Mouse (Mus musculus) neutrophil, adult 5-6 weeks (primary cell): ENCODE data around the gene Gm12184. TPM values are rescaled to one million over a fixed set of nuclear protein-coding genes. Genes with fewer than 3 reads are reported as not detected.
"Not testable (repeated sequence)": the region's sequence is repeated elsewhere in the genome, so short reads cannot be mapped to it uniquely, and the experiment has no call there.

Experiments used
- ATAC-seq: fragments of 151-379, 151-347 bp; 2 replicates; pipeline ENCODE4 v1.8.0; 2017; ENCODE audit warnings: mild to moderate bottlenecking, moderate TSS enrichment; ENCODE audit not compliant: insufficient number of reproducible peaks, poor library complexity, low FRiP score, severe bottlenecking; ENCODE audit errors: extremely low read depth
- total RNA-seq: library from RNA; stranded (forward); fragments of 200-1000 nt; gene quantifications from 2 replicates; pipeline ENCODE4 v1.2.3, GENCODE M21; 2017

Gm12184 gene
- total RNA-seq, 1 experiment from 2014 or later: 8.0 TPM

- ATAC-seq: no peak
Observed at GRCm38 (mm10) chr11:48831273-48831672, 4.8 kb upstream of the Gm12184 start.

GRCm38 (mm10) chr11:48830279-48830678 is 3.8 kb upstream of the Gm12184 start:
- ATAC-seq: no peak

GRCm38 (mm10) chr11:48827926-48828325 is 1.5 kb upstream of the Gm12184 start:
- no peak for ATAC-seq

- no peak for ATAC-seq
Observed at GRCm38 (mm10) chr11:48826752-48827096, 269 bp upstream of the Gm12184 start.

GRCm38 (mm10) chr11:48824311-48824830 is 2.1 kb downstream of the Gm12184 start:
- no peak for ATAC-seq

- peak; percentile 77 for ATAC-seq
Observed at GRCm38 (mm10) chr11:48823536-48823972, 2.9 kb downstream of the Gm12184 start.

- ATAC-seq: no peak
Observed at GRCm38 (mm10) chr11:48822768-48823512, 3.5 kb downstream of the Gm12184 start.

GRCm38 (mm10) chr11:48821299-48821698 is 5.2 kb downstream of the Gm12184 start:
- not testable (repeated sequence) for ATAC-seq

- ATAC-seq: no peak
Observed at GRCm38 (mm10) chr11:48820308-48820674, 6.2 kb downstream of the Gm12184 start.

GRCm38 (mm10) chr11:48819614-48820307 is 6.7 kb downstream of the Gm12184 start:
- ATAC-seq: no peak

- peak; percentile 45 for ATAC-seq
Observed at GRCm38 (mm10) chr11:48818346-48818745, 8.1 kb downstream of the Gm12184 start.

GRCm38 (mm10) chr11:48817794-48818193 is 8.7 kb downstream of the Gm12184 start:
- no peak for ATAC-seq

GRCm38 (mm10) chr11:48816800-48817665 is 9.4 kb downstream of the Gm12184 start, which contains the start of gene Trim41:
Trim41 (minus strand) TSS chr11:48817353.
- ATAC-seq: peak; percentile 79

- no peak for ATAC-seq
Observed at GRCm38 (mm10) chr11:48816281-48816781, 10.1 kb downstream of the Gm12184 start.

GRCm38 (mm10) chr11:48815851-48816250 is 10.6 kb downstream of the Gm12184 start:
- no peak for ATAC-seq

- ATAC-seq: no peak
Observed at GRCm38 (mm10) chr11:48813782-48814181, 12.7 kb downstream of the Gm12184 start.

- no peak for ATAC-seq
Observed at GRCm38 (mm10) chr11:48810142-48810541, 16.3 kb downstream of the Gm12184 start.

GRCm38 (mm10) chr11:48809434-48809830 is 17.0 kb downstream of the Gm12184 start:
- ATAC-seq: no peak
